Mouse (Mus musculus) colon, adult 2 months (tissue): ENCODE data around the gene Tnr. TPM values are rescaled to one million over a fixed set of nuclear protein-coding genes. Genes with fewer than 3 reads are reported as not detected.

ENCODE experiments used
- polyA plus RNA-seq: library from polyadenylated mRNA; depleted of rRNA; stranded (reverse); fragments of >200 nt; gene quantifications from 2 replicates; pipeline ENCODE4 v1.2.3, GENCODE M21; 2012; rRNA removed

The Tnr gene
- polyA plus RNA-seq: 0.05 and 0.15 TPM in 2 replicates

GRCm38 (mm10) chr1:159523578-159523977, at the start of gene Tnr:
Gene Tnr (plus strand): TSS chr1:159523769.

